Mouse (Mus musculus) G1E-ER4 (cell line): ENCODE data around the gene Tmem94. TPM values are rescaled to one million over a fixed set of nuclear protein-coding genes. Genes with fewer than 3 reads are reported as not detected.

Experiments used
- GATA1 ChIP-seq: IDR thresholded peaks from one replicate; pipeline ENCODE4 v1.8.0; 2012; ENCODE audit warnings: low read length, inconsistent platforms
- polyA plus RNA-seq: library from polyadenylated mRNA; stranded (reverse); fragments of >175 nt; gene quantifications from 2 replicates; pipeline ENCODE4 v1.2.3, GENCODE M21; 2012

The Tmem94 gene
- 54.3 and 62.3 TPM in 2 replicates for polyA plus RNA-seq

DNA sequence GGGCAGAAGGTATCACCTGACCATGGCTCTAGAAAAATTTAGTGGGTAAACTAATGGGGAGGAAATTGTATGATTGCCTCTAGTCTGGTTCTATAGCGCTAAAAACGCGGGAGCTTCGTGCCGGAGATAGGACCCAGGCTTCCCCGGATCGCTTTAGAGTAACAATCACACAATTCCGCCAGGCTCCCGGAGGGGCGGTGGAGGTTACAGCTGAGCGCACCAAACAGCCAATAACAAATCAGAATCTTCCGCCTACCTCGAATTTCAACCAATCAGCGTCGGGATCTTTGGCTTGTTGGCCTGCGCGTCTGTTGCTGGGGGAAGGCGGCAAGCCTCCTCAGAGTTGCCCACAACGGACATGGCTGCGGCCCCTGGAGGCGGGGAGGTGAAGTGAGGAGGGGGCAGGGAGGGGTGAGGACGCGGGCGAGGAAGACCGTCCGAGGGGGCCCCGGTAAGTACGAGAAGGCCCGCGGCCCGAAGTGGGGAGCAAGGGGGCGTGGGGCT, at the start of gene Tmem94:
Gene Tmem94, plus strand, starts transcription at position 331 of the 504 bp plus-strand sequence.
- no peak for TF ChIP-seq GATA1

DNA sequence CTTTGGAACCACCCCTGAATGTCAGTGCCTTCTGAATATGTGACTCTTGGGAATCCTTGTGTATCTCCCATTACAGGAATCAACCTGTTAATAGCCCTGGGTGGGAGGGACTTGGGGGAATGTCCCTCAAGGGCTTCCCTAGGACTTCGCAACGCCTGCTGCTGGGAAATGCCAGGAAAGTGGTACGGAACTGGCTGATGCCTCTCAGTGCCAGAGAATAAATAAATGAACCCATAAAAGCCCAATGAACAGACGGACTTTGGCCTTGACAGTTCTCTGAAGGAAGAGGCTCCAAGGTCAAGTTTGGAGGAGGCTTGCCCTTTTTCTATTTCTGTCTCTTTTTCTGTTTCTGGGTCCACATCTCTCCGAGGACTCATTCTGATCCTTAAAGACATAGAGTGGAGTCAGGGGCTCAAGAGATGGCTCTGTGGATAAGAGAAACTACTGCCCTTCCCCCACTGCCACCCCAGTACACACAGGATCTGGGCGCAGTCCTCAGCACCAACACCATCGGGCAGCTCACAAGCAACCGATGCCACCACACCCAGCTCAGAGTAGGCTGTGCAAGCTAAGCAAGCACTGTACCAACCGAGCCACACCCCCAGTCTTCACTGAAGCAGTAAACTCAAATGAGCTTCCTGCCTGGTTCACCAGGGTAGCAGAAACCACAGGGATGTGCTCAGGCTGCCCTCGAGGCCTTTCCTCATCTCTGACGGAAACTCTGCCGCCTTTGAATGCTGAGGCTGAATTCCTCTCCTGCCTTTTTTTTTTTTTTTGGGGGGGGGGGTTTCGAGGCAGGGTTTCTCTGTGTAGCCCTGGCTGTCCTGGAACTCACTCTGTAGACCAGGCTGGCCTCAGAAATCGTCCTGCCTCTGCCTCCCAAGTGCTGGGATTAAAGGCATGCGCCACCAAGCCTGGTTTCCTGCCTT, 48.6 kb upstream of the Tmem94 start:
- no peak for TF ChIP-seq GATA1

DNA sequence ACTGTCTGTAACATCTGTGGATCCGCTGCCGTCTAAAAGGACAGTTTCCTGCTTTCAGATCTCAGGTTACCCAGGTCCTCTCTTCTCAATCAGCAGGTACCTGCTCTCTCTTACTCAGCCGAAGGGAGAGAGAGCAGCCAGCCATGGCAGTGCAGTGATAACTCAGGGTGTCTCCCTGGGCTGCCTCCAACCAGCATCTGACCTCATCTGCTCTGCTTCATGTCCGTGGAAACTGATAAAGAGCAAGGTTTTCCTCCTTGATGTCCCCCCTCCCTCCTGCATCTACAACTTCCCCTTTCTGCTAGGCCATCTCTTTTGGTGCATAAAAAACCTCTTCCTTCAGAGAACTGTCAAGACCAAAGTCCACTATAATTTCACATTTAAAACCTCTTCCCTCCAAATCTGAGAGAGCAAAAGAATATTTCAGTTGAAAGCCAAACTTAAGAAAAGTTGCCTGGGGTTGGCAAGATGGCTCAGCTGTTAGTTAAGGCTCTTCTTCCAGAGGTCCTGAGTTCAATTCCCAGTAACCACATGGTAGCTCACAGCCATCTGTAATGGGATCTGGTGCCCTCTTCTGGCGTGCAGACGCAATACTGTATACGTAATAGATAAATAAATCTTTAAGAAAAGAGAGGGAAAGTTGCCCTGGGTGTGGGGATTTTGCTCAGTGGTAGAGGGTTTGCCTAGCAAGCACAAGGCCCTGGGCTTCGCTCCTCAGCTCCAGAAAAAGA, 47.4 kb upstream of the Tmem94 start:
- peak; percentile 91 for TF ChIP-seq GATA1

DNA sequence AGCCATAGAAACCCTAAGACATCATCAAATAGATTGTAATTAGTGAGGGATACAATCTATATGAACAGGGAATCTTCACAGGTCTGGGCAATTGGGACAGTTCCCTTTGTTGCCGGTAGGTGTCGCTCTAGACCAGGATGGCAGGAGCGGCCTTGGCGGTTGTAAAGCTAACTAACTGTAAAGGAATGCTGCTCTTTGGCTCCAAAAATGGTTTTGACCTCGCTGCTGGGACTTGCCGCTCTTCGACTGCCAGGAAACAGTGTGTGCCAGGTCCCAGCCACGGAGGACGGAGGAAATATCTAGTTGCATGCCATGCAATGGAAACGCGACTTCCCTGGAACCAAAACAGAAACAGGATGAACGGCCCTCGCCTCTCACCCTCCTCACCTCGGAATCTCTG, 42.6 kb upstream of the Tmem94 start:
- TF ChIP-seq GATA1 = no peak

- TF ChIP-seq GATA1 = no peak
These were observed 42.0 kb upstream of the Tmem94 start for GRCm38 (mm10) chr11:115723231-115723630.

DNA sequence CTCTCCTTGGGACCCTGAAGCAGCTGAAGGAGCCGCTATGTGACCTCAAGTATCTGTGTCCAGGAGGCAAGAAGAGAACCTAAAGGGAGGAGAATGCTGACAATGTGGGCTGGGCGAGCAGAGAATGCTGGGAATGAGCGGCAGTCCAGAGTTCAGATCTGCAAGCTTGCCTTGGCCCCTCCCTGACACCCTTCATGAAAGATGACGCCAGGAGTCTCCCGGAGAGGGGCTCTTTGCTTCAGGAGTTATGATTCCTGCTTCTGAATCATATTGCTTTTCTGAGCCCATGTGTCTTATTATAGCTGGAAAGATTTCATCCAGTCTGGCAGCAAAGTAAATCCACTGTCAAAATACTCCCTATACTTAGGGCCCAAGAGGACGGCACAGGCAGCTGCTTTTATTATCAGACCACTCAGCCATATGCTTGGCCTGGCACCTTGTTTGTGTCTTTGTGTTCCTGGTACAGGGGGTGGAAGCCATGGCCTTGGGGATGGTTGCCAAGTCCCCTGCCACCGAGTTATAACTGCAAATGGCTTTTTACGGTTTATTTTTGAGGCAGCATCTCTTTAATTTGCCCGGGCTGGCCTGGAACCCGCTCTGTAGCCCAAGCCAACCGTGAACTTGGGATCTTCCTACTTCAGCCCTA, 31.1 kb upstream of the Tmem94 start:
- no peak for TF ChIP-seq GATA1

DNA sequence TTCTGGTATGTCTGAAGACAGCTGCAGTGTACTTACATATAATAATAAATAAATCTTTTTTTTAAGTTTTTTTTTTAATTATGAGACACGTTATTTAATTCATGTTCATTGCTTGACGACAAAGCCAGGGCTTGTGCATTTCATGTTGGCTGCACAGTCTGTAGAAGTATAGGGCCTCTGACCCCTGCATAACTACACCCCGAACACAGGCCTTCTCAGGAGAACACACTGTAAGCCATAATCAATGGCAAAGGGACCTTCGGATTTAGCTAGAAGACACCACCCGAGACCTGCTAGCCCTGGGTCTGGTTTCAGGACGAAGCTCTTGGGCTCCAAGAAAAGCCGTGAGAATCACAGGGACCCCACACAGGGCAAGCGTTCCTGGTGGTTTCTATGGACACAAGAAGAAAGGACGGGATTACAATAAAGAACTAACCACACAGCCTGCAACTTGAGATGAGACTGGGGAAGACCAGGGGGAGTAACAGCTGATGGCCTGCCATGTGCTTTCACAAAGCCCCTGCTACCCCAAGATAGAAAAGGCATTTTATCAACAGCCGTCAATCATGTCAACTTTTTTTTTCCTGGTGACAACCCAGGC, 27.5 kb upstream of the Tmem94 start:
- no peak for TF ChIP-seq GATA1

DNA sequence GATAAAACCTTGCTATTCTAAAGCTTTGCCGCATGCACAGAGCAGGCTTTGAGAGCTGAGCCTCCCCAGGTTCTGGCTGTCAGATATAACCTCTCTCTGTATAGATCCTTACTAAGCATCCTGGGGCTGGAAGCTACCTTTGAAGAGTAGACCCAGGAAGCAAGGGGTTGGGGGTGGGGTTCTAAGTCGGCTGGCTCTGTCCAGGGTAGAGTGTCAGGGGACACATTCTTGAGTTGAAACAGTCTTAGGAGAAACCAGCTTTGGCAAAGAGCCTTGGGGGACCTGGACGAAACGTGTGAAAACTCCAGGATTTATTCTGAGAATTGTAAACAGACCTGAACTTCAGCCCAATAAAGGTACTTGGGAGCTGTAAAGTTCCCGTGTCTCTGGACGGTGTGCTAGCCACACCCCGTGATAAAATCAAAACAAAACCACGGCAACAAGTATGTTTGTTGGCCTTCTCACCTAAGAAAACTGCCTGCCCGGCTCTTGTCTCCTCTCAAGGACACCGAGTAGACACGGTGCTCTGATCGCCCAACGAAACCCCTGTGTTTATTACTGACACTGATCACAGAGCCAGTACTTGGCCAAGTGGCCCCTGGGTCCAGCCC, 26.9 kb upstream of the Tmem94 start:
- no peak for TF ChIP-seq GATA1

GRCm38 (mm10) chr11:115741070-115741469, 24.2 kb upstream of the Tmem94 start:
- no peak for TF ChIP-seq GATA1

DNA sequence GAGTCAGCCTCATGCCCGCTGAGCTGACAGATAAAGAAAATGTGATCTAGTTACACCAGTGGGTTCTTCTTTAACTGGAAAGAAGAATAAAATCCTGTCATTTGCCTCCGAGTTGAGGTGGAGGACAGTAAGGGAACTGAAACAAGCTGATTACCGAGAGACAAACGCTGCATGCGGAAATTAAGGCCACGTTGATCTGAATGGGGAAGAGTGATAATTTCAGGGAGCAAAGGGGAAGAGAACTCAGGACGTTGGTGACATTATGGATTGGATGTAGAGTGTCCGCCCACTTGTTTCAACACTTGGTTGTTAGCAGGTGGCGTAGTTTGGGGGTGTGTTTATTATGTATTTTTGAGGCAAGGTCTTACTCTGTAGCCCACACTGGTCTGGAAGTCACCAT, 22.3 kb upstream of the Tmem94 start:
- no peak for TF ChIP-seq GATA1

GRCm38 (mm10) chr11:115744385-115744784, 20.8 kb upstream of the Tmem94 start:
- no peak for TF ChIP-seq GATA1

GRCm38 (mm10) chr11:115746109-115746508, 19.1 kb upstream of the Tmem94 start:
- TF ChIP-seq GATA1 = no peak

DNA sequence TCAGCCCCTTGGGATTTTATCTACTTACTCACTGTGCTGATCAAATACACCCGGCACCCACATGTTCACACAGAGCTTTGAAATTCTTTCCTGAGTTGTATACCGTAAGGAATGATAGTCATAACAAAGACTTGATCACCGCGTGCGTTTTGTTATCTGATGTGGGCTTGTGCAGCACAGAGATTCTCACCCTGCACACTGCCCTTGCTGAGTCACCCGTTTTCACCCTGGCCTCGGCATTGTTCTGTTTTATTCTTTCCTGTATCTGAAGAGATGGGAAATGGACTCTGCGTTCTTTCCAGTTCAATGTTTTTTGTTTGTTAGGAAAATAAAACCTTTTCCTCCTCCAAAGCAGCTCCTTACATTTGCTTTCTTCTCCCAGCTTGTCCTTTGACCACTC, 18.5 kb upstream of the Tmem94 start:
- no peak for TF ChIP-seq GATA1

- TF ChIP-seq GATA1 = no peak
These were observed 17.9 kb upstream of the Tmem94 start for GRCm38 (mm10) chr11:115747351-115747750.

DNA sequence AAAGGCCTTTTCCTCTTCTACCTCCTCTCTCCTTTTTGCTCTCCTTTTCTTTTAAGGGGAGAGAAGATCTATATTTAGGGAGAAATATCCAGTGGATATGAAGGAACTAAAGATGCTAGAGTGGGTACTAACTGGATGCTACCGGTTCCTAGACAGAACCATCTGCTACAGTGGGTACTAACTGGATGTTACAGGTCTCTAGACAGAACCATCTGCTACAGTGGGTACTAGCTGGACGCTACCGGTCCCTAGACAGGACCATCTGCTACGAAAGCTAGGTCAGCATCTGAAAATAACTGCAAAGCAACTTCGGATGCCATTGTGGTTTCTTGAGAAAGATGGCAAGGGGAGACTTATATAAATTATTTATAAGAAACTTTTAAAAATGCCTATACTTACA, 15.4 kb upstream of the Tmem94 start:
- no peak for TF ChIP-seq GATA1

- no peak for TF ChIP-seq GATA1
These were observed 13.5 kb upstream of the Tmem94 start for GRCm38 (mm10) chr11:115751725-115752124.
